Mouse (Mus musculus): ENCODE results near the gene Vstm2l.

The Vstm2l gene

GRCm38 (mm10) chr2:157932655-157933054 lies 18.2 kb downstream of the Vstm2l start:
- DNase-seq (ENCODE audit: low spot score in 2 of 2), result no peak

- no peak for DNase-seq (ENCODE audit: low spot score in 2 of 2)
These were observed 21.2 kb downstream of the Vstm2l start for GRCm38 (mm10) chr2:157935444-157936171.

- no peak for DNase-seq (ENCODE audit: low spot score in 2 of 2)
These were observed 22.2 kb downstream of the Vstm2l start for GRCm38 (mm10) chr2:157936676-157937075.

GRCm38 (mm10) chr2:157940586-157941185 lies 26.2 kb downstream of the Vstm2l start:
- no peak for DNase-seq (ENCODE audit: low spot score in 2 of 2)

GRCm38 (mm10) chr2:157943514-157944155 lies 29.2 kb downstream of the Vstm2l start:
- DNase-seq (ENCODE audit: low spot score in 2 of 2), result peak; percentile 2 to 5

GRCm38 (mm10) chr2:157944156-157944893 lies 29.9 kb downstream of the Vstm2l start:
- DNase-seq (ENCODE audit: low spot score in 2 of 2), result no peak

- no peak for DNase-seq (ENCODE audit: low spot score in 2 of 2)
These were observed 39.5 kb downstream of the Vstm2l start for GRCm38 (mm10) chr2:157953978-157954377.

- DNase-seq (ENCODE audit: low spot score in 2 of 2), result no peak
These were observed 43.3 kb downstream of the Vstm2l start for GRCm38 (mm10) chr2:157957707-157958108.

GRCm38 (mm10) chr2:157967856-157968255 lies 53.4 kb downstream of the Vstm2l start:
- DNase-seq (ENCODE audit: low spot score in 2 of 2), result no peak

GRCm38 (mm10) chr2:157970124-157970523 lies 55.7 kb downstream of the Vstm2l start:
- no peak for DNase-seq (ENCODE audit: low spot score in 2 of 2)

- DNase-seq (ENCODE audit: low spot score in 2 of 2), result peak in 1 of 2 experiments; percentile 3
These were observed 56.2 kb downstream of the Vstm2l start for GRCm38 (mm10) chr2:157970669-157971068.

- no peak for DNase-seq (ENCODE audit: low spot score in 2 of 2)
These were observed 60.4 kb downstream of the Vstm2l start for GRCm38 (mm10) chr2:157974604-157975501.

- no peak for DNase-seq (ENCODE audit: low spot score in 2 of 2)
These were observed 61.1 kb downstream of the Vstm2l start for GRCm38 (mm10) chr2:157975595-157975994.

- no peak for DNase-seq (ENCODE audit: low spot score in 2 of 2)
These were observed 64.8 kb downstream of the Vstm2l start for GRCm38 (mm10) chr2:157979241-157979640.

- no peak for DNase-seq (ENCODE audit: low spot score in 2 of 2)
These were observed 68.3 kb downstream of the Vstm2l start for GRCm38 (mm10) chr2:157982727-157983126.

GRCm38 (mm10) chr2:157983276-157983675 lies 68.8 kb downstream of the Vstm2l start:
- DNase-seq (ENCODE audit: low spot score in 2 of 2), result no peak

- no peak for DNase-seq (ENCODE audit: low spot score in 2 of 2)
These were observed 71.2 kb downstream of the Vstm2l start for GRCm38 (mm10) chr2:157985611-157986010.

- DNase-seq (ENCODE audit: low spot score in 2 of 2), result no peak
These were observed 71.8 kb downstream of the Vstm2l start for GRCm38 (mm10) chr2:157986235-157986634.

- no peak for DNase-seq (ENCODE audit: low spot score in 2 of 2)
These were observed 74.2 kb downstream of the Vstm2l start for GRCm38 (mm10) chr2:157988416-157989190.

- no peak for DNase-seq (ENCODE audit: low spot score in 2 of 2)
These were observed 75.5 kb downstream of the Vstm2l start for GRCm38 (mm10) chr2:157989946-157990345.

All from spleen, postnatal 36 days (tissue).